Mouse (Mus musculus): ENCODE measurements around the gene Kat5.

DNA sequence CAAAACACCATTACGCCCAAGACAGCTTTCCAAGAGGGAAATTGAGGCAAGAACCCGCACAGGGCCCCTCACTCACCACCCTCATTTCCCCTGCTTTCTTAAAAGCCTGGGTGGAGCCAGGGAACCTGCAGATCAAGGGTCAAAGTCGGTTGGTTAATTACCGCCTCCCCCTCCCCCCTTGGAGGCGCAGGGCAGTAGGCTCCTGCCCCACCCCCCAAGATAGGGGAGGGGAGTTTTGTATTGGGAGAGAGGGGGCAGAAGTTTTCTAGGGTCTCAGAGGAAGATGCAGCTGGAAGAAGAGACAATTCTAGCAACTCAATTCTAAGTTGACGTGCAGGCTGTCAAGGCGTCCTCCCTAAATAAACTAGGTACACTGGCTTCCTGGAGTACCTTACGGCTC is 50.8 kb downstream of the Kat5 start:
- TF ChIP-seq CTCF (IDR thresholded peaks at IDR 0.05; ENCODE audit: control insufficient read depth, insufficient read depth, low read length) (no peak), POLR2A (IDR thresholded peaks at IDR 0.05; ENCODE audit: borderline replicate concordance, control insufficient read depth, low read depth, low read length) (no peak)
